Mouse (Mus musculus): ENCODE measurements around the gene Mansc4. TPM values are rescaled to one million over a fixed set of nuclear protein-coding genes. Genes with fewer than 3 reads are reported as not detected.
A peak's percentile ranks its signal among the peaks of the same experiment; 100 is the strongest.

Mansc4 gene
- polyA plus RNA-seq (2012; rRNA removed) (0.44 and 0.68 TPM in 2 replicates), polyA plus RNA-seq (2014; fragmentation: Nextera tagmentation; extraction: Ambion mirVana) (1.0 and 1.4 TPM in 2 replicates)

- H3K9me3 ChIP-seq (ENCODE audit: control insufficient read depth, low read length) = no peaks in the 10 kb centered on the region
- H3K4me1 ChIP-seq (ENCODE audit: control insufficient read depth, insufficient read depth, low read length) = peaks cover 11% of the 10 kb centered on the region
- no peak within 1 kb of the TSS for H3K27ac ChIP-seq (replicated peaks; ENCODE audit: low read depth, low read length)
- H3K36me3 ChIP-seq (ENCODE audit: control insufficient read depth, insufficient read depth, low read length) = no peaks in the 10 kb centered on the region
- DNase-seq (ENCODE audit: low spot score) (no peak), ATAC-seq (ENCODE audit: low FRiP score, low read depth) (peak; percentile 32; the same call in 1 of the 2 replicates)
- H3K27me3 ChIP-seq (ENCODE audit: control insufficient read depth, insufficient read depth, low read length) = no peaks in the 10 kb centered on the region
- peak within 1 kb of the TSS; percentile 17 for H3K4me3 ChIP-seq (replicated peaks; ENCODE audit: low read length)
- H3K9ac ChIP-seq (ENCODE audit: low read depth, low read length, severe bottlenecking) = peak within 1 kb of the TSS; percentile 43
- H3K4me2 ChIP-seq (replicated peaks; ENCODE audit: low read depth, low read length, severe bottlenecking) = peak within 1 kb of the TSS; percentile 46
- 4% methylated on average over 20 of the region's 20 CpGs for WGBS
- TF ChIP-seq POLR2A (IDR thresholded peaks at IDR 0.05; ENCODE audit: borderline replicate concordance, extremely low read depth, insufficient read depth, insufficient read length) = no peak
Measured at GRCm38 (mm10) chr6:147086594-147087225, at the start of gene Mansc4. Gene Mansc4, minus strand, starts transcription at chr6:147087032.

GRCm38 (mm10) chr6:147127239-147127638 is 40.4 kb upstream of the Mansc4 start:
- 0 out of 2 replicates have a peak overlapping the region, but pooled peaks have one; percentile 52 for H3K27ac ChIP-seq (replicated peaks; ENCODE audit: low read depth, low read length)
- H3K9ac ChIP-seq (ENCODE audit: low read depth, low read length, severe bottlenecking) = no peak overlapping the region
- no peak overlapping the region for H3K4me3 ChIP-seq (replicated peaks; ENCODE audit: low read length)
- no peaks in the 10 kb centered on the region for H3K4me1 ChIP-seq (ENCODE audit: control insufficient read depth, insufficient read depth, low read length)
- no peaks in the 10 kb centered on the region for H3K36me3 ChIP-seq (ENCODE audit: control insufficient read depth, insufficient read depth, low read length)
- TF ChIP-seq POLR2A (IDR thresholded peaks at IDR 0.05; ENCODE audit: borderline replicate concordance, extremely low read depth, insufficient read depth, insufficient read length) = no peak
- H3K9me3 ChIP-seq (ENCODE audit: control insufficient read depth, low read length) = no peaks in the 10 kb centered on the region
- no peak overlapping the region for H3K4me2 ChIP-seq (replicated peaks; ENCODE audit: low read depth, low read length, severe bottlenecking)
- DNase-seq (ENCODE audit: low spot score) (peak; percentile 6), ATAC-seq (ENCODE audit: low FRiP score, low read depth) (0 out of 2 replicates have a peak, but pooled peaks have one; percentile 44)
- no peaks in the 10 kb centered on the region for H3K27me3 ChIP-seq (ENCODE audit: control insufficient read depth, insufficient read depth, low read length)
- 56% methylated on average over 10 of the region's 10 CpGs for WGBS

- no peak for ATAC-seq (ENCODE audit: low FRiP score, low read depth)
- H3K4me3 ChIP-seq (replicated peaks; ENCODE audit: low read length) = no peak overlapping the region
- no peaks in the 10 kb centered on the region for H3K4me1 ChIP-seq (ENCODE audit: control insufficient read depth, insufficient read depth, low read length)
- 52% methylated on average over 6 of the region's 6 CpGs for WGBS
- no peak for TF ChIP-seq POLR2A (IDR thresholded peaks at IDR 0.05; ENCODE audit: borderline replicate concordance, extremely low read depth, insufficient read depth, insufficient read length)
- H3K9ac ChIP-seq (ENCODE audit: low read depth, low read length, severe bottlenecking) = no peak overlapping the region
- H3K27ac ChIP-seq (replicated peaks; ENCODE audit: low read depth, low read length) = no peak overlapping the region
- H3K4me2 ChIP-seq (replicated peaks; ENCODE audit: low read depth, low read length, severe bottlenecking) = no peak overlapping the region
- H3K9me3 ChIP-seq (ENCODE audit: control insufficient read depth, low read length) = no peaks in the 10 kb centered on the region
- H3K36me3 ChIP-seq (ENCODE audit: control insufficient read depth, insufficient read depth, low read length) = no peaks in the 10 kb centered on the region
- no peak for DNase-seq (ENCODE audit: low spot score)
- no peaks in the 10 kb centered on the region for H3K27me3 ChIP-seq (ENCODE audit: control insufficient read depth, insufficient read depth, low read length)
Measured at GRCm38 (mm10) chr6:147121320-147121719, 34.5 kb upstream of the Mansc4 start.

GRCm38 (mm10) chr6:147118190-147118589 is 31.4 kb upstream of the Mansc4 start:
- no peaks in the 10 kb centered on the region for H3K27me3 ChIP-seq (ENCODE audit: control insufficient read depth, insufficient read depth, low read length)
- no peak overlapping the region for H3K4me2 ChIP-seq (replicated peaks; ENCODE audit: low read depth, low read length, severe bottlenecking)
- H3K9me3 ChIP-seq (ENCODE audit: control insufficient read depth, low read length) = no peaks in the 10 kb centered on the region
- no peak for TF ChIP-seq POLR2A (IDR thresholded peaks at IDR 0.05; ENCODE audit: borderline replicate concordance, extremely low read depth, insufficient read depth, insufficient read length)
- H3K4me3 ChIP-seq (replicated peaks; ENCODE audit: low read length) = no peak overlapping the region
- DNase-seq (ENCODE audit: low spot score) (no peak), ATAC-seq (ENCODE audit: low FRiP score, low read depth) (no peak)
- no peaks in the 10 kb centered on the region for H3K36me3 ChIP-seq (ENCODE audit: control insufficient read depth, insufficient read depth, low read length)
- no peak overlapping the region for H3K9ac ChIP-seq (ENCODE audit: low read depth, low read length, severe bottlenecking)
- H3K4me1 ChIP-seq (ENCODE audit: control insufficient read depth, insufficient read depth, low read length) = no peaks in the 10 kb centered on the region
- 90% methylated on average over 3 of the region's 3 CpGs for WGBS
- H3K27ac ChIP-seq (replicated peaks; ENCODE audit: low read depth, low read length) = no peak overlapping the region

- no peaks in the 10 kb centered on the region for H3K9me3 ChIP-seq (ENCODE audit: control insufficient read depth, low read length)
Measured at GRCm38 (mm10) chr6:147117764-147118163, 30.9 kb upstream of the Mansc4 start.

More at GRCm38 (mm10) chr6:147117764-147118163, 30.9 kb upstream of the Mansc4 start:
- 92% methylated on average over 7 of the region's 7 CpGs for WGBS
- Histone ChIP-seq H3K27me3 (ENCODE audit: control insufficient read depth, insufficient read depth, low read length) (no peaks in the 10 kb centered on the region), H3K4me2 (replicated peaks; ENCODE audit: low read depth, low read length, severe bottlenecking) (no peak overlapping the region), H3K9ac (ENCODE audit: low read depth, low read length, severe bottlenecking) (no peak overlapping the region), H3K27ac (replicated peaks; ENCODE audit: low read depth, low read length) (no peak overlapping the region), H3K36me3 (ENCODE audit: control insufficient read depth, insufficient read depth, low read length) (peaks cover 1% of the 10 kb centered on the region; the same call in 1 of the 2 replicates), H3K4me1 (ENCODE audit: control insufficient read depth, insufficient read depth, low read length) (no peaks in the 10 kb centered on the region), H3K4me3 (replicated peaks; ENCODE audit: low read length) (no peak overlapping the region)
- ATAC-seq (ENCODE audit: low FRiP score, low read depth) (no peak), DNase-seq (ENCODE audit: low spot score) (no peak)
- TF ChIP-seq POLR2A (IDR thresholded peaks at IDR 0.05; ENCODE audit: borderline replicate concordance, extremely low read depth, insufficient read depth, insufficient read length) = no peak

All from limb, embryonic 14.5 days (tissue).